Mouse (Mus musculus): ENCODE results near the gene Tmem11. TPM values are rescaled to one million over a fixed set of nuclear protein-coding genes. Genes with fewer than 3 reads are reported as not detected.

Tmem11 gene
- polyA plus RNA-seq, 1 experiment from 2014 or later, result 59.2 TPM

- no peak overlapping the region for H3K4me3 ChIP-seq (replicated peaks)
- H3K27me3 ChIP-seq, result no peaks in the 10 kb centered on the region
- H3K9ac ChIP-seq (replicated peaks), result no peak overlapping the region
- H3K4me1 ChIP-seq (replicated peaks), result peaks cover 6% of the 10 kb centered on the region
- H3K9me3 ChIP-seq, result no peaks in the 10 kb centered on the region
- ATAC-seq (ENCODE audit: insufficient number of reproducible peaks, insufficient read depth, low FRiP score, low TSS enrichment, low read depth), result no peak
- H3K27ac ChIP-seq, result no peak overlapping the region
- WGBS, result 55% methylated on average over 1 of the region's 1 CpGs
- H3K4me2 ChIP-seq, result no peak overlapping the region
- H3K36me3 ChIP-seq, result no peaks in the 10 kb centered on the region
Measured at GRCm38 (mm10) chr11:60826700-60827099, 52.4 kb downstream of the Tmem11 start.

DNA sequence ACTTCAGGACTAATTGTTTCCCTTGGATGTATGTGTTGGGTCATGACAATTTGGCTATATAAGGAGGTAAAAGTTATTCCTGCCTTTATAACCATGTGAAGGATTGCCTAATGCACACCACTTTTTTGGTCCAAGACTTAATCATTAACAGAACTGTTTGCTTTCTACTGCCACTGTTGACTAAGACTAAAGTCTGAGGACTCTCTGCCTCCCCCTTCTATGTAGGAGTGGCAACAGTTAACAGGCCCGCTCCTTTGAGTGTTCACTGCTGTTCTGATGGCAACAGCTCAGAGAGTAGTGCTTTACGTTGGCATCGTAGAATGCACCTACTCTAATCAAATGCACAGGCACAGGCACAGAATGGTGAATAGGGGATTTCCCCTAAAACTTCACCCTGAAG is 53.9 kb downstream of the Tmem11 start:
- Histone ChIP-seq H3K9ac (replicated peaks) (no peak overlapping the region), H3K36me3 (no peaks in the 10 kb centered on the region), H3K27me3 (no peaks in the 10 kb centered on the region), H3K27ac (no peak overlapping the region), H3K4me1 (replicated peaks) (no peaks in the 10 kb centered on the region), H3K4me2 (no peak overlapping the region), H3K4me3 (replicated peaks) (no peak overlapping the region), H3K9me3 (no peaks in the 10 kb centered on the region)
- ATAC-seq (ENCODE audit: insufficient number of reproducible peaks, insufficient read depth, low FRiP score, low TSS enrichment, low read depth), result no peak
- 79% methylated on average over 3 of the region's 3 CpGs for WGBS

DNA sequence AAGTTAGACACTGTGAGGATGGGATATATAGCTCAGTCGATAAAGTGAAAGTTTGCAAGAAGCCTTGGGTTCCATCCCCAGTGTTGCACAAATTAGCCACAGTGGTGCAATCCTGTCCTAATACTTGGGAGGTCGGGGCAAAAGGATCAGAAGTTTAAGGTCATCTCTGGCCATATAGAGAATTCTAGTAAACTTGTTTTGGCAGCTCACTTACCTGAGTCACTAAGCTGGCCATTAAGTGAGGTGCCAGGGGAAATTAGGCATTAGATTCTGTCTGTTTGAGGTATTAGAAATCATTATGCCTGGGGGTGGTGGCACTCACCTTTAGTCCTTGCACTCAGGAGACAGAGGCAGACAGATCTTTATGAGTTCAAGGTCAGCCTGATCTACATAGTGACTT is 55.3 kb downstream of the Tmem11 start:
- ATAC-seq (ENCODE audit: insufficient number of reproducible peaks, insufficient read depth, low FRiP score, low TSS enrichment, low read depth), result no peak
- Histone ChIP-seq H3K36me3 (no peaks in the 10 kb centered on the region), H3K4me1 (replicated peaks) (no peaks in the 10 kb centered on the region), H3K4me3 (replicated peaks) (no peak overlapping the region), H3K27ac (no peak overlapping the region), H3K4me2 (no peak overlapping the region), H3K27me3 (no peaks in the 10 kb centered on the region), H3K9ac (replicated peaks) (no peak overlapping the region), H3K9me3 (no peaks in the 10 kb centered on the region)
- WGBS, result 61% methylated on average over 2 of the region's 2 CpGs

- H3K4me1 ChIP-seq (replicated peaks), result no peaks in the 10 kb centered on the region
- no peak overlapping the region for H3K27ac ChIP-seq
- H3K4me3 ChIP-seq (replicated peaks), result no peak overlapping the region
- no peak for ATAC-seq (ENCODE audit: insufficient number of reproducible peaks, insufficient read depth, low FRiP score, low TSS enrichment, low read depth)
- peaks cover 4% of the 10 kb centered on the region; the same call in 1 of the 2 replicates for H3K27me3 ChIP-seq
- no peak overlapping the region for H3K9ac ChIP-seq (replicated peaks)
- H3K36me3 ChIP-seq, result no peaks in the 10 kb centered on the region
- H3K9me3 ChIP-seq, result no peaks in the 10 kb centered on the region
- H3K4me2 ChIP-seq, result no peak overlapping the region
- 74% methylated on average over 5 of the region's 5 CpGs for WGBS
Measured at GRCm38 (mm10) chr11:60816398-60816797, 62.7 kb downstream of the Tmem11 start.

Other genes with a start within 250 kb of the Tmem11 start
- gene Llgl1, start 179.5 kb downstream of the Tmem11 start, polyA plus RNA-seq (2016; fragmentation: Nextera tagmentation; extraction: Ambion mirVana), result 114 and 117 TPM in 2 replicates
- gene Flii, start 152.0 kb downstream of the Tmem11 start, polyA plus RNA-seq (2016; fragmentation: Nextera tagmentation; extraction: Ambion mirVana), result 65.4 and 75.0 TPM in 2 replicates
- gene Mief2, start 150.9 kb downstream of the Tmem11 start, polyA plus RNA-seq (2016; fragmentation: Nextera tagmentation; extraction: Ambion mirVana), result 17.0 and 18.5 TPM in 2 replicates
- 24.6 and 25.9 TPM in 2 replicates for gene Top3a, start 101.9 kb downstream of the Tmem11 start, polyA plus RNA-seq (2016; fragmentation: Nextera tagmentation; extraction: Ambion mirVana)
- 6.3 and 7.8 TPM in 2 replicates for gene Smcr8, start 101.7 kb downstream of the Tmem11 start, polyA plus RNA-seq (2016; fragmentation: Nextera tagmentation; extraction: Ambion mirVana)
- 66.3 and 69.5 TPM in 2 replicates for gene Shmt1, start 67.6 kb downstream of the Tmem11 start, polyA plus RNA-seq (2016; fragmentation: Nextera tagmentation; extraction: Ambion mirVana)
- gene Dhrs7b, start 48.6 kb downstream of the Tmem11 start, polyA plus RNA-seq (2016; fragmentation: Nextera tagmentation; extraction: Ambion mirVana), result 29.4 and 30.5 TPM in 2 replicates
- 14.2 and 15.9 TPM in 2 replicates for gene Natd1, start 35.5 kb upstream of the Tmem11 start, polyA plus RNA-seq (2016; fragmentation: Nextera tagmentation; extraction: Ambion mirVana)
- 83.1 and 84.7 TPM in 2 replicates for gene Map2k3, start 52.8 kb upstream of the Tmem11 start, polyA plus RNA-seq (2016; fragmentation: Nextera tagmentation; extraction: Ambion mirVana)
- 0.20 and 0.31 TPM in 2 replicates for gene Kcnj12, start 143.3 kb upstream of the Tmem11 start, polyA plus RNA-seq (2016; fragmentation: Nextera tagmentation; extraction: Ambion mirVana)
- 0.69 and 0.76 TPM in 2 replicates for gene Tnfrsf13b, start 247.5 kb upstream of the Tmem11 start, polyA plus RNA-seq (2016; fragmentation: Nextera tagmentation; extraction: Ambion mirVana)

Data from limb, embryonic 12.5 days (tissue).